Mouse (Mus musculus): ENCODE measurements around the gene Rag2. TPM values are rescaled to one million over a fixed set of nuclear protein-coding genes. Genes with fewer than 3 reads are reported as not detected.

The Rag2 gene
- not detected in 2 replicates for polyA plus RNA-seq (2012; rRNA removed)

DNA sequence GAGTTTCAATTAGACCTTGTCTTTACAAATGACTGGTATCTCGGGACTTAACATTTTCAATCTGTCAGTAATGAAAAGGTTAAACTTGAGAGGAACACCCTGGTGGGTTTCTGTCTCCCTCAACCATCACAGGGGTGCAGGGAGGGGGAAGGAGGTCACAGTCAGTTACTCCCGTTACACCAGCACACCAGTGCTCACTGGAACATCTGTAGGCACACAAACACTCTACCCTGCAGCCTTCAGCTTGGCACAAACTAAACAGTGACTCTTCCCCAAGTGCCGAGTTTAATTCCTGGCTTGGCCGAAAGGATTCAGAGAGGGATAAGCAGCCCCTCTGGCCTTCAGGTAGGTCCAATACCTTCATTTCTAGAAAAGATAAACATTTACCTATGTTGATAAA, at the start of gene Rag2:
Gene Rag2 (plus strand): TSS at position 193 of the 400 bp plus-strand sequence.
- no peak for DNase-seq (ENCODE audit: low read depth)

DNA sequence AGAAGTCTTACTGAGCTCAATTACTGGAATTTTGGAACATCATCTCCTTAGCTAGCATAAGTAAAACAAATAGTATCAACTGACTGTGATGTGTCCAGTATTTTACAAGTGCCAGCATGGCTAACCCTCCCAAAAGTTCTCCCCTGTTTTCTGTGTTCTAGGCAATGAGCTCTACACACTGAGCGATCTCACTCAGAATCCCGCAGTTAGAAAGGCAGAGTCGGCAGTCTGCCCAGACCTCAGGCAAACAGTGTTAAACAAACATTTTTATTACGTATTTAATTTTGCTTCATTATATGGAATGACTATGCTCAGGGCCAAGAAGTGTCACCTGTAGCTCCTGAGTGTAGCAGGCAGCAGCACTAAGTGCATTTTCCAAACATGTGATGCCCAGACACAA, 47.3 kb upstream of the Rag2 start:
- DNase-seq (ENCODE audit: low read depth): no peak

DNA sequence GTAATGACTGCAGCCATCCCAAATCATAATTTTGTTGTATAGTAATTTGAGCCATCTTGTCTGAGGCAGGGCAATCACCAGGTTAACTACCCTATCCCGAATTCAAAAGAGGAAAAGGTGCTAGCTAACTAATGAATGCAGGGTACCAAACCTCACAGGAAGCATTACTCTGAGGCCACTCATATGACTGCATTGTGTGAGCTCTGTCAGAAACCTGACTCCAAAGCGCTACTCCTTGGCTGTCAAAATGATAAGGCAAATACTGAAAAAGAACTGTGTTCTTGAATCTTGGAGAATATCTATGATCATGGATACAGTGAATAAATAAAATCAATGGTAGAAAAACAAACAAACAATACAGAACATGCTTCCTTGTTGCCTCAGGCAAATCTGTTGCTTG, 44.5 kb upstream of the Rag2 start:
- DNase-seq (ENCODE audit: low read depth): no peak

- DNase-seq (ENCODE audit: low read depth): no peak
Observed at GRCm38 (mm10) chr2:101580428-101580827, 44.1 kb upstream of the Rag2 start.

- DNase-seq (ENCODE audit: low read depth): no peak
Observed at GRCm38 (mm10) chr2:101580977-101581376, 43.5 kb upstream of the Rag2 start.

DNA sequence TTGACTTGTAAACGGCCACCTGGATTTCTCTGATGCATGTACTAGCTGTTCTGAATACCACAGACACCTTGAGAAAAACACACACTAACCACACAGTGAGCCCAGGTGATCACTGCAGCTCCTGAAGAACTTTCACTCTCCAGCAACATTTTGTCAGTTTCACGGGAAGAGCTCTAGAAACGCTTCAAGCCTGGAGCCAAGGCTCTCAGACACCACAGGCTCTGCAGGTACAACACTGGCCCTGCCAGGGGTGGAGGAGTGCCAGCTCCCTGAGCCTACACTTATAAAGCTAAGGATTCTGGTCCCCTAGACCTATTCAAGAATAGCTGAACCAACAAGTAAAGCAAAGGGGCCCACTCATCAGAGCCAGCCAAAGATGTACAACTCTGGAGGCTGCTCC, 43.1 kb upstream of the Rag2 start:
- no peak for DNase-seq (ENCODE audit: low read depth)

DNA sequence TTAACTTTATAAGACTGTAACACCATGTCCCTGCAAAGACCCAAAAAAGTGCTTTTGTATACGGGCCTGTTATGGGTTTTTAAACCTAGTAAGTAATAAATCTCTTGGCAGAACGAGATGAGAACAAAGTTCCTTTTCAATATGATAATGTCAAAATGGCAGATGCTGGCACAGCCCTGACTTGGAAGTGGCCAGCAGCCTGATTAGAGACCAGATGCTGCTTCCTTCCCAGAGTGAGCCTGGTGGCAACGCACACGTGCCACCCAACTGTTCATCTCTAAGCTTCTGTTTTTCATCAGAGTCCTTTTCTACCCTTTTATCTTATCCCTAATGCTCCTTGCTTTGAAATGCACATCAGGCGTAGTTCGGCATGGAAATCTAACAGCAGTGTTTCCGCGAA, 33.2 kb upstream of the Rag2 start:
- no peak for DNase-seq (ENCODE audit: low read depth)

DNA sequence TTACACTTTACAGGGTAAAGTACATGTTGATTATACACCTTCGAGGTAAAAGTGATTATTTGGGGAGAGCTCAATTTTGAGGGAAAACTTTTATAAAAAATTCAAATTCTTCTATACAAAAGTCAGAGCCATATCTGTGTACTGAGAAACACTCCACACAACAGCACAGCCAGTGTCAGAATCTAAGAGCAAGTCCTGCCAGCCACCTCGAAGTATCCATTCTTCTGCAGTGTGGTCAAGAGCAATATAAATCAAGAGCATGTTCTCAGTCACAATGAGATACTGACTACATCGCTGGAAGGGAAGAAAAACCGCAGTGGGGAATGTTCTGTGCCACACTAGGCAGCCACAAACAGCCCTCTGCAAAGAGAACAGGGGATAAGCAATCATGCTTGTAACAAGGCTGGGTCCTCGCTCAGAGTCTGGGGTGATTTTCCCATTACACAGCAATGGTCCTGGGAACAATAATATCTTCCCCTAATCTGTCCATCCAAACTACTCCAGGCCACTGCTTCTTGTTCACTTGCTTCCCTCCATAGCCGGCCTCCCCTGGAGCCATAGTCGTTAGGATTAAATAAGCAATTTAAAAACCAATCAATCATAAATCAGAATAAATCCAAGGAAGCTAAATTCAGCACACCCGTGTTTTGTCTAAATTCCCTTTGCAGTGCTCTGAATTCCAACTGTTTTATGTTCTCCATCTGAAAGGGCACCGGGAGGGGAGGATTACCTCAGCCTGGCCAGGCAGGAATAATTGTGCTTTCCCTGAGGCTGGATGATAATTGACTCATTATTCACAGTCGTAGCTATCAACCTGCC, 32.3 kb upstream of the Rag2 start:
- DNase-seq (ENCODE audit: low read depth): no peak

DNA sequence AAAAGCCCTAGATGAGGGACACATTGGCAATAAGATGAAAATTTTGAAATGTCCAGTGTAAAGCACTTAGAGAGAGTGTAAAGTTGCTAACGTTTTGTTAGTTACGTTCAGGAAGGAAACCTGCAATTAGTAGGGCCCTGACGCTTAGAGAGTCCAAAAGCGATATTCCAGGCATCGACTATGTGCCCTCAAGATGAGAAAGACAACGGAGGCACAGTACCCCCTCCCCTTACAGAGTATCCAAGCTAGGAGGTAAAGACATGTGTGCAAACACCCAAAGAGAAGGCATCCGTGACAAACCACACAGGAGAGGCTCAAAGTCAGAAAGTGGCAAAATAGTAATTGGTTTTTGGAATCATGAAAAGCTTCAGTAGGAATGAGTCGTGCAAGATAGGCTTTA, 31.6 kb upstream of the Rag2 start:
- no peak for DNase-seq (ENCODE audit: low read depth)

DNA sequence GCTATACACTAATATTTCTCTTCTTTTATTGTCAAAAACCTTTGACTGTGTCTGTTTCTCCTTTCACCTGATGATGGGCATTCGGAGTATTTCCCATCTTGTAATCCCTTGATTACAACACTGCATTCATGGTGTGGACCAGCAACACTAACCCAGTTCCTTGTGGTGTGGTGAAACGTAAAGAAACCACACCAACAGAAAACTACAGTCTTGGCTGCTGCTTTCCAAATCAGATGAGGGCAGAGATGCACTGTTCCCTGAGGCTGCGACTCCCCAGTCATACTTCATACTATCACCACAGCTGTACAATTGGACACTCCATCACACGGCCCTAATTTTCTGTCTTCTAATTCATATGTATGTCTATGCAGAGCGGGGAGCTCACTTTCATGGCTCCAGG, 29.8 kb upstream of the Rag2 start:
- DNase-seq (ENCODE audit: low read depth): no peak

DNA sequence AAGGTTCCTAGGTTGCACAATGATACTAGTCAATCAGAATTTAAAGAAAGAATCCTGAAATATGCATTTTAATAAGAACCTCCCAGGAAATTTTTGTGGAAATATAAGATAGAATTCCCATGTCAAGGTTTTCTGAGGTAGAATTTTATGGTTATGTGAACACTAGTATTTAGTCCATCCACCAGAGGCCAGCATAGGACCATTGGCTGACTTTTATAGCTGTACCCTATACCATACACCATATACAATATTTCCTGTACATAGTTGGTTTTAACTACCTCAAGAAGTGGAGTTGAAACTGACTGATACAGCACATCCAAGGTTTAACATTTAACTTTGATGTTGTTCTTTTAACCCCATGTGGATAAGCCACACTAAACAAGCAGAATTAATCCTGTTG, 27.3 kb upstream of the Rag2 start:
- DNase-seq (ENCODE audit: low read depth): no peak

GRCm38 (mm10) chr2:101598190-101599181, 26.0 kb upstream of the Rag2 start:
- DNase-seq (ENCODE audit: low read depth): no peak

DNA sequence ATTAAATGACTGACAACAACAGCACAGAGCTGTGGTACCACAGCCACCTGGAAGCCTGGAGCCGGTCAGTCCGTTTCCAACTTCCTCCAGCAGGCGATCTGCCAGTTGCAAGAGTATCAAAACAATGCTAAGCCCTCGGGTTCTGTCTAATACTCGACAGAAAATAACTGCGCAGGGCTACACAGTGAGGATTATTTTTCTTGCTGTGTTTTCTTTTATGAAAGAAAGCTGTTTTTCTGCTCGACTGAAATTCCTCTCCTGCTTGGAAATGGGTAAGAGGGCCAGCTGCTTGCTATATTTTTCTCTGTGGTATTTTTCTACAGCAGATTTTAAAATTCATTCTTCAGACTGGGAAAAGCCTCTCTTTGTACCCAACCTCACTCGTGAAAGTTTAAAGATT, 23.8 kb upstream of the Rag2 start:
- no peak for DNase-seq (ENCODE audit: low read depth)

DNA sequence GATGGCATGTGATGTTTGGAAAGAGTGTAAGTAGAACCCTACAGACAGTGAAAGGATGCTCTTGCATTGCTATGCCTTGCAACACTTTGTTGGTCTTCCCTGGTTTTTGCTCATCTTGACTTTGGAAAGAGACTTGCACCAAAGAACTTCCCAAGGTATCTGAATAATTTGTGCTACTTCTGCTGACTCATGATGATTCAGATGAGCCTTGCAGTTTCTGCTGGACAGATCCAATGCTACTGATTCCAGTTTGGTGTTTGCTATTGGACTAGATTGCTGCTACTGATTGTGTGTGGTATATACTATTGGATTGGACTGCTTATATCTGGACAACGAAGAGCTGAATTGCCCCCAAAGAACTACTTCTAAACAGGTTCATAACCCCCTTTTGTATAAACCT, 21.4 kb upstream of the Rag2 start:
- no peak for DNase-seq (ENCODE audit: low read depth)

DNA sequence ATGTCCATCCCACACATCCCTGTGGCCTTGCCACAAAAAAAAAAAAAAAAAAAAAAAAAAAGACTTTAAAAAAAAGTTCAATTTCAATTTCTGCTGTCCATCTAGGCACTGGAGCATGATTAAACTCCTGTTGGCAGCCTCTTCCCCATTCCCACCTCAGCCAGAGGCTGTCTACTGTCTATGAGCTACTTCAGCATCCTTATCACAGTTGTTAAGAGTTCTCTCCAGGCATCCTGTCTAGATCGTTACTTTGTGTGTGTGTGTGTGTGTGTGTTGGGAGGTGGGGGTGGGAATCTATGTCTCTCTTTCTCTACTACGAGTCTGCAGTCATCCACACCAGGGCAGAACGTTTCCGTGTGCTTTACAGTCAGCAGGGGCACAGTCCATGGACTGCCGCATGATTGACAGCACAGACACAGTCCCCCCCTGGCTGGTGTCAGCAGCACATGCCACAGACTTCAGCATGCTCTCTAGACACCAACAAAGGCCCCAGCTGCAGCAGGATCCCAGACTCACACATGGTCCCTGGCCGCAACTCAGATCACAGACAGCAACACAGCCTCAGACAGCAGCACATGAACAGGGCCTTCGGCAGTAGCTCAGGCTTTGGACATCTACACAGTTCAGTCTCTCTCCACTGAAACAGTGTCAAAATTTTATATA, 16.2 kb upstream of the Rag2 start:
- DNase-seq (ENCODE audit: low read depth): no peak

DNA sequence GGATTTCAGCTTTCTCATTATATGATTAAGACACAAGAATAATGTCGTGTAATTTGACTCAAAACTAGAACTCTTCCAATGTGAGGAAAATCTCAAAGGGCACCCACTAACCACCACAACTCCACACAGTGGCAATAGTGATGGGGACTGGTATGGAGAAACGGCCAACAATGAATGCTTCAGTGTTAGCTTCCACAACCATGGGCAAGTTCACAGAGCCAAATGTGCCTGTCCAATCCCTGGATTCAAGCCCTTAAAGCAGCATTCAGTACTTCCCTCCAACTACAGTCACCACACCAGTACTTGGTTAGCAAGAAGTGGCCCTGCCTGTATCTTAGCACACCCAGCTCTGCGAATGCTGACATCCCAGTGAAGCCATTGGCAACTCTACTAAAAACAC, 13.7 kb upstream of the Rag2 start:
- no peak for DNase-seq (ENCODE audit: low read depth)

GRCm38 (mm10) chr2:101615464-101616305, 8.8 kb upstream of the Rag2 start:
- DNase-seq (ENCODE audit: low read depth): no peak

DNA sequence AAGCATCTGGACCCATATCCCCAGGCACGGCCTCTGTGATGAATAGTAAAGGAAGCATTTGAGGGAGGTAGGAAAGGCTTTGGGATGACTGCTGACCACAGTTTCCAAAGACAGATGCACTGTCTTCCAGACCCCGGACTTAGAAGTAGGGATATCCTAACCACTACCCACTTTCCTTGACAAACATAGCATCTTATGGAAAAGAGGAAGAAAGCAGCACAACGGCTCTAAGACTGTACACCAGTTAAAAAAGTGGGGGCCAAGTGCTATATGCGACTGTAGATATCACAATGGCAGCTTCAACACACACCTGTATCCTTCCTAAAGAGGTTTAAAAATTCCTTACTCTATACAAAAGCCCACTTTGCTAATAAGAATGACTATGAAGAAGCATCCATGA, 6.1 kb upstream of the Rag2 start:
- no peak for DNase-seq (ENCODE audit: low read depth)

- DNase-seq (ENCODE audit: low read depth): no peak
Observed at GRCm38 (mm10) chr2:101620899-101621298, 3.6 kb upstream of the Rag2 start.

DNA sequence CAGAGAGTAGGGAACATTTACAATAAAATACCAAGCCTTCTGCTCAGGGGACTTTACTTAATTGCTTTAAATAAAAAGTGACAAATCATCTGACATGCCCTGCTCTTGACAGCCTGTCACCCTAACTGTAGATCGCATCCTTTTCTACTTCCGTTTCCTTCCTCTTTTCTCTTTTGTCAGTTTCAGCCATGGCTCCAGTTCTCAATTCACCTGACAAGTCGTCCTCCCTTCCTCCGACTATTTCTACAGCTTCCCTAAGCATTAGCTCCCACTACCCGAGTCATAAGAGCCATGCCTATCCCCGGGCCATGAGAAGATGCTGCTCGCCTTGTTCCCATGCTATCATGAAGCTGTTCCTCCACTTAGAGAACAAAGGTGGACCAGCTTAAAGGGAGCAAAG, 2.9 kb upstream of the Rag2 start:
- no peak for DNase-seq (ENCODE audit: low read depth)

DNA sequence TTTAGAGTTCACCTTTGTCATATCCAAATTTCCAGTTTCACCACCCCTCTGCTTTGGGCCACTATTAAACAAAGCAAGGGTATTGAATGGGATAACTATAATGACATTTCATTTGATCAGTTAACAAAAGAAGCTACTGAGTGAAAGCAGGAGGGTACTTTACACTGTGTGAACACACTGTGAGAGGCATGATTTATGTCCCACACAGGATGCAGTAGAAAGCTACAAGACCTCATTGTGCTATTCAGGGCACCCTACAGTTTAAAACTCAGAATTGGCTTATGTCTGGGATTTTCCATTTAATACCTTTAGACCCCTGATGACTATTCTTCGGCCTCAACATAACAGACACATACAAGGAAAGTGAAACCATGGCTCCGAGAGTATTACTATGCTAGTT, 1.5 kb upstream of the Rag2 start:
- no peak for DNase-seq (ENCODE audit: low read depth)
